Mouse (Mus musculus): Measurements from ENCODE around the gene Snx14. TPM values are rescaled to one million over a fixed set of nuclear protein-coding genes. Genes with fewer than 3 reads are reported as not detected.

Gene Snx14
- total RNA-seq, 2 experiments from 2014 or later, result 46.2 to 51.8 TPM

DNA sequence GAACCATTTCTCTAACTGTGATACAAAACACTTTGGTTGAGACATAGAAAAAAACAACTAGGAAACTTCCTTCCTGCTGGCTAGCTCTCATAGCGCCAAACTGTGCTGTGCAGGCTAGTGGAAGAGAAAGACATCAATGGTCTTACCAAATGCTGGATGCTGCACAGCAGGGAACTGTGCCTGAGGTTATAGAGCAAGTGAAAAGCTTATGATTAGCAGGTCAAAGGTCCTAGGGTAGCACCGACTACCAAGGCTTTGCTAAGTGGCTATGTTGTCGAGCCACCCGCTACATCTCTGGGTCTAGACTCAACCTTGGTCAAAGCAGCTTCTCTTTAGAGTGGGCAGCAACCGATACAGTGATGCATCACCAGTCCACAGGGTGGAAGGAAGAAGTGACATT is 49.9 kb downstream of the Snx14 start:
- DNase-seq (ENCODE audit: extremely low spot score in 1 of 2, low spot score in 1 of 2), result no peak

- no peak for DNase-seq (ENCODE audit: extremely low spot score in 1 of 2, low spot score in 1 of 2)
Measured at GRCm38 (mm10) chr9:88380542-88380941, 58.2 kb downstream of the Snx14 start.

- no peak for DNase-seq (ENCODE audit: extremely low spot score in 1 of 2, low spot score in 1 of 2)
Measured at GRCm38 (mm10) chr9:88380076-88380475, 58.7 kb downstream of the Snx14 start.

- no peak for DNase-seq (ENCODE audit: extremely low spot score in 1 of 2, low spot score in 1 of 2)
Measured at GRCm38 (mm10) chr9:88379057-88379456, 59.7 kb downstream of the Snx14 start.

DNA sequence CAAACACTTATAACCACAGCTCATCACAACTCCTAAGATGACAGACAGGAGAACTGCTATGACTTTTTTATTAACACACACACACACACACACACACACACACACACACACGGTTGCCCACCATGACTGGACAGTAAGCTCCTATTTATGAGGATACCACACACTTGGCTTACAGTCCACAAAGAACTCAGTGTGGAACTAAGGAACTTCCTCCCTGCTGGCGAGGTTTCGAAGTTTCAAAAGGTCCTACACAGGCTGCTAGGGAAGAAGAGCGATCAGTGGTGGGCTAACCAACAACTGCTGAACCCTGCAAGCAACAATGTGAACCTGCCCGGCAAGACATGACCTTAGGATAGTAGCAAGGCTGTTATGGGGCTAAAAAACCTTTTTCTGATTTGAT is 61.3 kb downstream of the Snx14 start:
- DNase-seq (ENCODE audit: extremely low spot score in 1 of 2, low spot score in 1 of 2), result no peak

DNA sequence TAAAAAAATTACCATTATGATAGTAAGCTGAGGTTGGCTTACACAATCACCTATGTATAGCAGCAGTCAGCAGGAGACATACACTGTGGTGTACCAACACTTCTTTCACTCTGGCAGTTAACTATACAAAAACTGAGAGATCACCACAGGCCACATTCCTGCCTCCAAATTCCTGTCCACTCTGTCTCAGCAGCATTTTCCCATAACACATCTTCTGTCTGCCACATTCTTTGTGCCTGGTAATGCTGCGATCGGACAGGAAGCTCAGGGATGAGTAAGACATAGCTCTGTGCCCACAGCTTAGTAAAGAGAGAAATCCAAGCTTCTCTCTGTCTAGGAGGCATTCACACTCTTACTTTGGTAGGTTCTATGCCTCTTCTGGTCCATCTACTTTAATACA is 65.8 kb downstream of the Snx14 start:
- no peak for DNase-seq (ENCODE audit: extremely low spot score in 1 of 2, low spot score in 1 of 2)

DNA sequence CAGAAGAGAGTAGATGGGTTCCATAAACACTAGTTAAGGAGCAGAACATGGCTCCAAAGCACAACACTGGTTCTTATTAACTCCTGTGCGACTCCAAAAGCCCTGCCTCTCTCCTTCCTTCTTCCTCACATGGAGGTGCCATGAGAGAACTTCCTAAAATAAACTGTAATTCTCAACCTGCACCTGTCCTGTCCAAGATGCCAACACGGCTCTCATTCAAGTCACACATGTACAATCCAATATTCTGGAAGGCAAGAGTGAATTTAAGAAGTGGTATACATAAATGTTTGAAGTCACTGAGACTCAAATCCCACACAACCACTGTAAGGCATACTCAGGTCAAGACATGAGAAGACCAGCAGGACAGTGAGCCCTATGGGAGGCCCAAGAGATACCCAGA is 67.6 kb downstream of the Snx14 start:
- DNase-seq (ENCODE audit: extremely low spot score in 1 of 2, low spot score in 1 of 2), result no peak

- DNase-seq (ENCODE audit: extremely low spot score in 1 of 2, low spot score in 1 of 2), result no peak
Measured at GRCm38 (mm10) chr9:88369666-88370065, 69.1 kb downstream of the Snx14 start.

GRCm38 (mm10) chr9:88368476-88368875 is 70.3 kb downstream of the Snx14 start:
- DNase-seq (ENCODE audit: extremely low spot score in 1 of 2, low spot score in 1 of 2), result no peak

DNA sequence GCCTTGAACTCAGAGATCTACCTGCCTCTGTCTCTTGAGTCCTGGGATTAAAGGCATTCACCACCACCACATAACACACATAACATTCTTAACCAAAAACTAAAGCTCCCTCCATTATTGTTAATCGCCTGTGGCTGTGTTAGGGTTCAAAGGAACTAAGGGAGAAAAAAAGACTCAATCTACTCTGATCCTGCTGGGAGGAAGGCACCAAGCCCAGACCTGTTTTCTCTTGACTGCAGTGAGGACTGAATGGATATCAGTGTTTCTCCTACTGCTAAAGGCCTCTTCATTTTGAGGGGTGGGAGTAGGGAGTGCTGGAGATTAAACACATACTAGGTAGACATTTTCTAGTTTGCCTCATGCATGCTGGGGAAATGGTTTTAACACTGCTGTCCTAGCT is 71.0 kb downstream of the Snx14 start:
- DNase-seq (ENCODE audit: extremely low spot score in 1 of 2, low spot score in 1 of 2), result no peak

- DNase-seq (ENCODE audit: extremely low spot score in 1 of 2, low spot score in 1 of 2), result no peak
Measured at GRCm38 (mm10) chr9:88367322-88367721, 71.4 kb downstream of the Snx14 start.

DNA sequence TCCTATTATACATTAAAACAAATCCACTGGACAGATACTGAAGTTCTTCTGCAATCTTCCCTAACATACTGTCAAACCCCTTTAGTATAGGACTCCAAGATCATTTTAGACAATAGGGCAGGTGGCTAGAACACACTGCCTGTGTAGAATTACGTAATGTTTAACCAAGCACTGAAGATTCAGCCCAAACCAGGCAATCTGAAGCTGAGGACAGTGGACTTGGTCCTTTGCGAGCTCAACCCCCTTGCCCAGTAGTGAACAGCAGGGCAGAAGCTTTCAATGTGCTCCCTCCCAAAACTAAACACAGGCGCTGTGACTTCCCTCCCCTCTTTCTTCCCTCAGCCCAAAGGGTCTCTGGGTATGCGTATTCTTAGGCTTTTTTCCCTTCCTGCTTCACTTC is 71.9 kb downstream of the Snx14 start:
- DNase-seq (ENCODE audit: extremely low spot score in 1 of 2, low spot score in 1 of 2), result no peak

- DNase-seq (ENCODE audit: extremely low spot score in 1 of 2, low spot score in 1 of 2), result no peak
Measured at GRCm38 (mm10) chr9:88366308-88366707, 72.5 kb downstream of the Snx14 start.

DNA sequence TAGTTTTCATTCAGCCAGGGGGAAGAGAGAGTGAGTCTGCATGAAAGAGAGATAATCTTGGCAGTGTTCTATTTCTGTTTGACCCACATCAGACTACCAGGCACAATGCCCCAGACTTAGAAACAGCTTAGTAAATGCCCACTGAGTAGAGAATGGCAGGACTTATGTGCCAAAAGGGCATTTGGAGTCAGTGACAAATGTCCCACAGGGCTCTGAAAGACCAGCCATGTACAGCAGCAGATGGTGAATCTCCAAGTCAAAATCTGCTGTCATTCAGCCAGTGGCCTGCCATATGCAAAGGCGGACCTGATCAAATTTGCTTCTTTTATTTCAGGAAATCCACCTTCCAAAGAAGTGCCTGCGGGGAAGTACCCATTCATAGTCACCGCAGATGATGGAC is 75.7 kb downstream of the Snx14 start:
- DNase-seq (ENCODE audit: extremely low spot score in 1 of 2, low spot score in 1 of 2), result no peak

DNA sequence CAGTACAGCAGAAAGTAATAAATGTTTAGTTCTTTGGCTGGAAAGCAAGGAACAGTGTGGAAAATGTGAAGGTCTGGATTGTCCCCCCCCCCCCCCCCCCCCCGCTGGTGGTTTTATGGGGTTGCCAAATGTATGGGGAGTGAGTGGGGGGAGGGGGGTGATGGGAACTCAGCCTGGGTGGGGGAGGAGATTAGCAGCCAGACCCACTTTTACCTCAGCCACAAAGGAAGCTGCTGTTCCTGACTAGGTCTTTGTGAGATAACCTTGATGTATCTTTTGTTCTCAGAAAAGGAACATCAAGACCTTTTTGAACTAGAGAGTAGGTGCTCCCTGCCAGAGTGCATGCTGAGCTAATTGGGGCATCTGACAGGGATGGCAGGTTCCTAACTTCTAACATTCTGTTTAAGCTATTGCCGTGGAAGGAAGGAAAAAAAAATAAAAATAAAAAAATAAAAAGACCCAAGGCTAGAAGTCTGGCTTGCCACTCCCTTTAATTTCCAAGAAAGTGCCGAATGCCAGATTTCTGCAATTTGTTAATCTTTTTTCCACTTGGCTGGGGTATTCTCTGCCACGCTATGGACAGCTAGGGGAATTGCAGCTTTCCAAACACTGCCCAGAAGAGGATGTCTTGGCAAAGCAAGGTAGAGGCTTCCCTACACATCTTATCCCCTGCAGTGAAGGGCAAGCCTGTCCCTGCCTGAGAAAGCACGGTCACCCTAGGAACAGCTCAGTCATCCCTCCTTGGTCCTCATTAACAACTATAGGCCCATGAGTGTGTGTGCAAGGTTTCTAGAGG is 76.5 kb downstream of the Snx14 start:
- no peak for DNase-seq (ENCODE audit: extremely low spot score in 1 of 2, low spot score in 1 of 2)

DNA sequence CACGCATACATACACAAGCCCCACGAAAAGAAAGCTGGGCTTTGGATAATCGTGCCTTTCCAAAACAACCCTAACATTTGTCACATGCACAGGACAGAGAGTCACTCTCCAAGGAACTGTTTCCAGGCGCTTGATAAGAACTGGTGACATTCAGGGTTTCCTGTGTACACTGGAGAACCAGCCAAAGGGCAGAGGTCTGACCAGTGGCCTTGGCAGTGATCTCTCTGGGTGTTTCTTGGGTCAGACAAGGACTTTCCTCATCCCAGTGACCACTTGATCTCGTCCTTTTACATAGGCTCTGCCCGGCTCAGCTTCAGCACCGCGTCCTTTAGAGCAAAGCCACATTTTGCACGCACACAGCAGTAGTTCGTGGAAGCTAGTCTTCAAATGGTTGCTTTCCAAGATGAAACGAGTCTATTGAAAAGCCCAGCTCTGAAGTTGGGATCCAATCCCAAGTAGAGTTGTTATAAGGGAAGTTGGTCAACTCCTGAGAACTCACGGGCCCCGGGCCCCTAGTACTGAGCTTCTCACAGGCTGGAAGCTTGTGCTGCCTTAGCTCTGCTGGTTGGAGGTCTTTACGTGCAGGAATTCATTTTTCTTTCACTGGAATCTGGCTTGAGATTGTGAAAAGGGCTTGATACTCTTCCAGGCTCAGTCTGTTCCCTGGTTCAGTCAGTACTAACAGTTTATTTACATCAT is 77.4 kb downstream of the Snx14 start:
- no peak for DNase-seq (ENCODE audit: extremely low spot score in 1 of 2, low spot score in 1 of 2)

- no peak for DNase-seq (ENCODE audit: extremely low spot score in 1 of 2, low spot score in 1 of 2)
Measured at GRCm38 (mm10) chr9:88359140-88359539, 79.6 kb downstream of the Snx14 start.

DNA sequence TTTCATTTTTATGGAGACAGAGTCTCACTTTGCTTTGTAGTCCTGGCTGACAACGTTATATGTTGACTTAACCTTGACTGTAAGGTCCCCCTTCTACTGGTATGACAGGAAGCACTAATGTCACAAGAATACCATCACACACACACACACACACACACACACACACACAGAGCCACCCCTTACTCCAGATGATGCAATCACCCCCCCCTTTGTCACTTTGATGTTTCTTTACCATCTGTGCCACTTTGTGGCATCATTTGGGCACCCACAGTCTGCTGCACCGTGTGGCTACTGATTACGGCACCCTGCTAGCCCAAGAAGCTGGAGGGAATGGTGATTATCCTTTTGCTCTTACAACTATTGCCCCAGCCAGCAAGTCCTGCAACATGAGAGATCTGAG is 81.6 kb downstream of the Snx14 start:
- no peak for DNase-seq (ENCODE audit: extremely low spot score in 1 of 2, low spot score in 1 of 2)

DNA sequence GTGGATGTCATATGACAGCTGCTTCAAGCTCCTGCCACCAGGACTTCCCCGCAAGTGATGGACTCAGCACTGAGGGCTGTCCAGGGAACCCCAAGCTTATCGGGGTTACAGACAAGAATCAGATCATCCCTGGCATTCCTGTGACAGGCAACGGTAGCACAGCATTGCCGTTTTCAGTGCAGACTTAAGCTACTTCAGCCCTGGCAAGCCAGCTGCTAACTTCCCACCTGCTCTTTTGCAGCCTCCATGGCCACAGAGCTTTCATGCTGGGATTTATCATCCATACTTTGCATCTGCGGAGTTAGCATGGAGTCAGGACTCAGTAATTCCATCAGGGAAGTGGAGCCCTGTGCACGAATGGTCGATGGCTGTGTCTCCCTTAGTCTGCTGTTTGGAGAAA is 85.3 kb downstream of the Snx14 start:
- DNase-seq (ENCODE audit: extremely low spot score in 1 of 2, low spot score in 1 of 2), result no peak

- no peak for DNase-seq (ENCODE audit: extremely low spot score in 1 of 2, low spot score in 1 of 2)
Measured at GRCm38 (mm10) chr9:88352741-88353140, 86.0 kb downstream of the Snx14 start.

DNA sequence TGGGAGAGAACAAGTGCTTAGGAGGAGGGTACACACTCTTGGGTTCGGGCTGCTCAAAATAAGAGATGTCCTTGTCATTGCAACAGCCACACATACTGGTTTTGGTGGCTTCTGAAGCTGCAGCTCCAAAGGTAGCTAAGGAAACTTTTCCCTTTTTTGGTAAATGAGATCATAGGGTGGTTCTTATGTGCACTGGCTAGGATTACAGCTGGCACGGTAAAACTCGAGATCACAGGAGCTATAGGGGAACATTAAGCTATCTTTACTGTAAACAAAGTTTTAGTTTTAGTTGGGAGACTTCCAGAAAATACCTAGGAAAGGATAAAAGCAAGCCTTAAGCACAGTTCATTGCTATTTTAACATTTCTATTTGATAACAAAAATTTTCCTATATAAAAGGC is 87.6 kb downstream of the Snx14 start:
- no peak for DNase-seq (ENCODE audit: extremely low spot score in 1 of 2, low spot score in 1 of 2)

GRCm38 (mm10) chr9:88350317-88350716 is 88.4 kb downstream of the Snx14 start:
- no peak for DNase-seq (ENCODE audit: extremely low spot score in 1 of 2, low spot score in 1 of 2)

Measured in layer of hippocampus, postnatal 25 days (tissue).